Mouse (Mus musculus) heart, embryonic 13.5 days (tissue): Measurements from ENCODE around the gene Nfasc. TPM values are rescaled to one million over a fixed set of nuclear protein-coding genes. Genes with fewer than 3 reads are reported as not detected.

Source experiments
- ATAC-seq: fragments of 200-750 bp; cut with Nextera tagmentation; 2 replicates; pipeline ENCODE4 v1.8.0; 2017; ENCODE audit warnings: moderate TSS enrichment; ENCODE audit not compliant: insufficient number of reproducible peaks, low FRiP score, low TSS enrichment; ENCODE audit errors: extremely low read depth
- H3K27ac ChIP-seq: fragments of 300-500 bp; sonication (generic); replicated peaks from 2 replicates; pipeline ENCODE4 v1.5.1; 2015; ENCODE audit warnings: moderate library complexity, mild to moderate bottlenecking, inconsistent platforms
- H3K27me3 ChIP-seq: fragments of 300-500 bp; sonication (generic); replicated peaks from 2 replicates; pipeline ENCODE4 v1.6.1; 2015; ENCODE audit warnings: mild to moderate bottlenecking, inconsistent platforms
- H3K36me3 ChIP-seq: fragments of 300-500 bp; sonication (generic); 2 replicates; pipeline ENCODE4 v1.6.1; 2015; ENCODE audit warnings: mild to moderate bottlenecking, inconsistent platforms
- H3K4me1 ChIP-seq: fragments of 300-500 bp; sonication (generic); 2 replicates; pipeline ENCODE4 v1.6.1; 2015; ENCODE audit warnings: inconsistent platforms
- H3K4me2 ChIP-seq: fragments of 300-500 bp; sonication (generic); 2 replicates; pipeline ENCODE4 v1.6.1; 2015; ENCODE audit warnings: inconsistent platforms, mild to moderate bottlenecking, moderate library complexity
- H3K4me3 ChIP-seq: fragments of 300-500 bp; sonication (generic); 2 replicates; pipeline ENCODE4 v1.5.1; 2015; ENCODE audit warnings: moderate library complexity, mild to moderate bottlenecking, inconsistent platforms
- H3K9ac ChIP-seq: fragments of 300-500 bp; sonication (generic); 2 replicates; pipeline ENCODE4 v1.6.1; 2015; ENCODE audit warnings: inconsistent platforms, mild to moderate bottlenecking, moderate library complexity
- H3K9me3 ChIP-seq: fragments of 300-500 bp; sonication (generic); 2 replicates; pipeline ENCODE4 v1.6.1; 2016; ENCODE audit warnings: inconsistent platforms
- WGBS: fragments of 180-500 bp; shearing (Covaris S2); methylation state at CpG from one replicate; pipeline ENCODE4 v1.1.7; 2015; ENCODE audit warnings: mixed read lengths; 5-methylcytosine and 5-hydroxymethylcytosine counted together
- polyA plus RNA-seq: library from polyadenylated mRNA; unstranded; fragments of >200 nt; fragmentation: Nextera tagmentation; extraction: Ambion mirVana; gene quantifications from 2 replicates; pipeline ENCODE4 v1.2.1, GENCODE M21; 2015

Nfasc gene
- polyA plus RNA-seq, 1 experiment from 2014 or later, result 0.29 TPM

DNA sequence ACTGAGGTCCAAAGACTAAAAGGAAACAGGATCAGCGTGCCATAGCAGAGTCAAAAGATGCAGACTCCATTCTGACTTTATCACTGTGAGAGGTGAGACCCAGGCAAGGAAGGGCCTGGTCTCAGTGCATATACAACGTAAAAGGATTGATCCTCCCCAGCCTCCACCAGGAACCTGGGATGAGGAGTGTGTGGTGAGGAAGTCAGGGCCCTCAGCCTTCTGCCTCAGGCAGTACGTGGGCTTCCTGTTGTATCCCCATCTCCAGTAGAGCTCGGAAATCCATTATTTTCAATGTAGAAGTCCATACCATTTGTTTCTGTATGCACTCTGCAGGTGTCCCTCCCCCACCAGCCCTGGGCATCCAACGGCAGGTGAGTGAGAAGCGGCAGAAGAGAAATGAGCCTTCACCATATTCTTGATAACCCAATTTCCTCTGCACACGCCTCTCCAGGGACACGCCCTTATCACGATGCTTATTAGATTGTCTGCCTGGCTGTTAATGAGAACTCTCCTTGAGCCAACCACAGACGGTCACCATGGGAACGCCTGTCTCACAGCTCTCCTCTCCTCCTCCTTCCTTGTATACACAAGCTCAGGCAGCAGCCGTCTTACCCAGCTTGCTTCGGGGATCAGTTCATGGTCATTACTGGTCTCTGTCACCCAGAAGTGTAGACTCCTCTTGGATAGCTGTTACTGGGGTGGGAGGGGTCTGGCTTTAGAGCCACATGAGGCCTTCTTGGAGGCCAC, 100.4 kb downstream of the Nfasc start:
- Histone ChIP-seq H3K9me3 (no peaks in the 10 kb centered on the region), H3K4me2 (no peak overlapping the region), H3K36me3 (no peaks in the 10 kb centered on the region), H3K4me1 (no peaks in the 10 kb centered on the region), H3K9ac (no peak overlapping the region), H3K27me3 (peaks cover 35% of the 10 kb centered on the region), H3K4me3 (no peak overlapping the region), H3K27ac (no peak overlapping the region)
- WGBS, result 48% methylated on average over 13 of the region's 13 CpGs
- no peak for ATAC-seq

DNA sequence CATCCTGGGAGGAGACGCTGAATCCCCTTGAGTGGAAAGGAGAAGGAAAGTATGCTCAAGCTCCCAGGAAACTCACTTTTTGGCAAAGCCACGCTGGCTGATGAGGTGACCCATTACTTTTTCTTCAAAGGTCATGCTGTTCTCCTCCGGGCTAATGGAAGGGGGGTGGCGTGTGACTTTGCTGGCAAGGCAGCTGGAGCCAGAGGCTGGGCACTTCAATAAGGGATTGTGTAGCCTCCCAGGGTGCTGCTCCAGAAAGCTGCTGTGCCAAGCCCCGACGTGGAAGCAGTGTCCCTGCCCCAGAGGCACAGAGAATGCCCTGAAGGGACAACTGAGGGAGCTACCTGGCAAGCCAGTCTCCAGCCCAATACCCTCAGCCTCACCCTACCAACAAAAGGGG, 101.3 kb downstream of the Nfasc start:
- H3K4me2 ChIP-seq, result no peak overlapping the region
- no peaks in the 10 kb centered on the region for H3K9me3 ChIP-seq
- H3K9ac ChIP-seq, result no peak overlapping the region
- no peaks in the 10 kb centered on the region for H3K36me3 ChIP-seq
- H3K27ac ChIP-seq, result no peak overlapping the region
- whole genome bisulfite sequencing, result 75% methylated on average over 6 of the region's 6 CpGs
- H3K4me3 ChIP-seq, result no peak overlapping the region
- ATAC-seq, result no peak
- H3K27me3 ChIP-seq, result peaks cover 43% of the 10 kb centered on the region
- no peaks in the 10 kb centered on the region for H3K4me1 ChIP-seq

DNA sequence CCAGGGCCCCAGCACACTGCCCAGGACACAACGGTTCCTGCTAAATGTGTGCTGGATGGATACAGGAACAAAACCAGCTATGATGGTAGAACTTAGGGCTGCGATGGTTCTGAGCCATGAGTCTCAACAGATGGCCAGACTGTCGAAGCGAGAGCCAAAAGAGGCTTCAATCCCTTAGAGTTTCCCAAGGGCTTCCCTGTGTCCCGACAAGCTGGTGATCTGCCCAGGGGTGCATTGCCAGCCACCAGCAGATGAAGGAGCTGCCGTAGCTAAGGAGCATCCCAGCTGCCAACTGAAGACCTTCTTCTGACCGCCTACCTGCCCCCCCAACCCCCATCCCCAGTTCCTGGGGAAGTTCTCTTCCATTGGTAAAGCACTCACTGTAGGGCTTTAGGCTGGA, 104.3 kb downstream of the Nfasc start:
- Histone ChIP-seq H3K4me2 (no peak overlapping the region), H3K36me3 (no peaks in the 10 kb centered on the region), H3K9me3 (no peaks in the 10 kb centered on the region), H3K9ac (no peak overlapping the region), H3K4me1 (no peaks in the 10 kb centered on the region), H3K4me3 (no peak overlapping the region), H3K27me3 (peaks cover 56% of the 10 kb centered on the region), H3K27ac (no peak overlapping the region)
- no peak for ATAC-seq
- WGBS, result 83% methylated on average over 7 of the region's 7 CpGs

DNA sequence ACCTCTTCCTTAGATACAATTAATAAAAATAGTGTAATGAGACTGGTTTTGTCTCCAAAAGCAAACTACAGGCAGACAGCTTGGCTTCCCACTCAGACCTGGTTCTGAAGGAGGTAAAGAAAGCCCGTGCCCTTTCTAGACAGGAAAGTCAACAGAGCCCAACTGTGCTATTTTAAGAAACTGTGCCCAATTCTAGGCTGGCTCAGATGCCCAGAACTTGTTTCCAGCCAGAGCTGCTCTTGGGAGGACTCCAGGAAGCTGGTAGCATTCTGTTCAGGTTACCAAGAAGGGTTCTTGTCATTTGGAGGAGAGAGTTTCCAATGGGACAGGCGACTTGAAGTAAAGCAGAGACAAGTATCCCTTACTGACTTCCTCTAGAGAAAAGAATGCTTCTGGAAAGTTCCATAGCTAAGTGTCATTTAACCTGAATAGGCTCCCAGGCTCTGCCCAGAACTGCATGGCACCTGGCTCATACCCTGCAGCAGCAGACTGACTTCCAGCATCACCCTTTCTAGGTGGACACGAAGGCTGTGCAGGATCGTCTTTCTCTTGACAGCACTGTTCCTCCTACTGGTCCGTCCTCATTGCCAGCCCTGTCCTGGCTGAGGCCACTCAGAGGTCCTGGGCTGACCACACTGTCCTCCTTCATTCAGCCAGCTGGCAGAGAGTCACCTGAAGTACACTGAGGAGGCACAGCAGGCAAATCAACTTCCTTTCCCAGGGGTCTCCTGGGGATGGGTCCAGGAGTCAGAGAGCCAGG, 111.8 kb downstream of the Nfasc start:
- Histone ChIP-seq H3K4me3 (no peak overlapping the region), H3K27me3 (peaks cover 57% of the 10 kb centered on the region), H3K27ac (no peak overlapping the region), H3K36me3 (no peaks in the 10 kb centered on the region), H3K9ac (no peak overlapping the region), H3K4me1 (peaks cover 9% of the 10 kb centered on the region), H3K9me3 (no peaks in the 10 kb centered on the region), H3K4me2 (no peak overlapping the region)
- ATAC-seq, result no peak
- 54% methylated on average over 5 of the region's 5 CpGs for WGBS

DNA sequence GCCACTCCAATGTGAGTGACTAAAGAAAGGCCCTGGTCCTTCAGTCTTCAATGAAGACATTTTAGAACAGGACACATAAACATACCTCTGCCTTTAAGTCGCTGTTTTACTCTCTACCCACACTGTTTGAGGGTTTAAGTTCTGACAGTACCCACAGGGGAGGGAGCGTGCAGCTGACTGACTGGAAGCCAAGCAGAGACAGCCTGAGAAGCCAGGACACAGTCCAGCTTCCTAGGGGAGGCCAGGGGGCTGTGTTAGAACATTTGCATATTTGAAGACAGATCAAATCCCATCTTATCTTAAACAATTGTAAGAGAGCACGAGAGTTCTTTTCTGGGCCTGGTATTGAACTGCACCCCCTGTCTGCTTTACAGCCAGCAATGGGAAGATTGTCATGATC, 113.0 kb downstream of the Nfasc start:
- Histone ChIP-seq H3K4me2 (no peak overlapping the region), H3K36me3 (no peaks in the 10 kb centered on the region), H3K27me3 (peaks cover 49% of the 10 kb centered on the region), H3K27ac (no peak overlapping the region), H3K4me3 (no peak overlapping the region), H3K4me1 (peaks cover 17% of the 10 kb centered on the region), H3K9me3 (no peaks in the 10 kb centered on the region), H3K9ac (no peak overlapping the region)
- no peak for ATAC-seq
- 50% methylated on average over 3 of the region's 3 CpGs for WGBS

DNA sequence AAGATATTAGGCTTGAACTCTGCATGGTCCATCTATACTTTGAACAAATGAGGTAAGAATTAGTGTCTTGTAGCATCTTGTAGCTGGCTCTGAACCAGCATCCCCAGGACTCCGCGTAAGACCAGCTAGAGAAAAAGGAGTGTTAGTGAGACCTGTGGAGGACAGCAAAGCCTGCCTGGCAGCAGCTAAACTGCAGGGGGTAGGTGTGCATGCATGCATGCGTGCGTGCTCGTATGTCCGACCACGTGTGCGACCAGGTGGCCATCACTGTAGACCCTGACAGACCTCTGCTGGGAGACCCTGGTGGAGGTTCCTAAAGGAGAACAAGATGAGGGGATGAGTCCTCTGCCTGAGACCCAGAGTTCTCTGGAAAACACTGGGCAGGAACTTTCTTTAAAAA, 113.4 kb downstream of the Nfasc start:
- no peak overlapping the region for H3K4me2 ChIP-seq
- WGBS, result 91% methylated on average over 8 of the region's 8 CpGs
- H3K9me3 ChIP-seq, result no peaks in the 10 kb centered on the region
- H3K4me3 ChIP-seq, result no peak overlapping the region
- no peak overlapping the region for H3K9ac ChIP-seq
- no peak overlapping the region for H3K27ac ChIP-seq
- peaks cover 50% of the 10 kb centered on the region for H3K27me3 ChIP-seq
- H3K36me3 ChIP-seq, result no peaks in the 10 kb centered on the region
- ATAC-seq, result no peak
- peaks cover 21% of the 10 kb centered on the region for H3K4me1 ChIP-seq

DNA sequence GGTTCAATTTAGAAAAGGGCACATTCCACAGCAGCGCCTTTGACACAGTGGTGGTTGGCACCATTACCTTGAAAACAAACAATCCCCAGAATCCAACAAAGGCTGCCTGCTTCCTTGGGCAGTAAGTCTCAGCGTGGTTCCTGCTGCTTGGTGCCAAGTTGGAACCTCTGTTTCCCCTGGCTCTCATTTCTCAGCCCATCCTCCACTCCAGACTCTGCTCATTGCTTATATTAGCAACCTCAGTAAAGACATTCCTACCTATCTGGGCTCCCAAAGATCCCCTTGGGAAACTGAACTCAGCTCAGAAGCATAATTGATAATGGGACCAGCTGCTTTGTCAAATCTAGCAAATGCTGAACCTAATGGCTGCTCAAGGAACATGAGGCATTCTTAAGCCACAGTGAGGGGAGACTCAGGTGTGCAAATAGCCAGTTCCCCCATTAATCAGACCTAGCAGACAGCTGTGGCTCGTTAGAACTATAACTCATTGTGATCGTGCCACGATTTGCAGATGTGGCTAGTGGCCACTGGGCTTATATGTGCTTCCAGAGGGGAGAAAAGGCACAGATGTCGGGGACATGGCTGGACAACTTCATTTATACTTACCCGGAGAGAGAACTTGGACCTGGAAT, 115.4 kb downstream of the Nfasc start:
- no peak for ATAC-seq
- 76% methylated on average over 7 of the region's 7 CpGs for WGBS
- Histone ChIP-seq H3K4me3 (no peak overlapping the region), H3K27me3 (peaks cover 46% of the 10 kb centered on the region), H3K36me3 (no peaks in the 10 kb centered on the region), H3K9ac (no peak overlapping the region), H3K4me1 (peaks cover 21% of the 10 kb centered on the region), H3K9me3 (no peaks in the 10 kb centered on the region), H3K27ac (no peak overlapping the region), H3K4me2 (no peak overlapping the region)

DNA sequence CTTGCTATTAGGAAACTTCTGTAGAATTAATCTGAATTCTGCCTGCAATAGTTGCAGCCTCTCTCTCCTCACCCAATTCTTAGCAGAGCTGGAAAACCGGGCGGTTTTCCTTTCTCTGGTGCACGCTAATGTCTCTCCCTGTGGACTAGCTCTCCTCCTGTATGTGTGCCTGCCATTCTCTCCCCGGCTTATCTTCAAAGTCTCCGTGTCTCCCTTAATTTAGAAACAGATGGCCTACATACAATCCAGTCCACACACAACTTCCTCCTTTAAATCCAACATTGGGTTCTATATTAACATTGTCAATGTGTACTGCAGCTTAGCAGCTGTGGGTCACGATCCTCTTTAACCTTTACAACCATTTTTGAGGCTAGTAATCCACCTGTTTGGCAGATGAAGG, 116.6 kb downstream of the Nfasc start:
- H3K4me1 ChIP-seq, result peaks cover 21% of the 10 kb centered on the region
- H3K9ac ChIP-seq, result no peak overlapping the region
- 46% methylated on average over 6 of the region's 6 CpGs for WGBS
- no peak overlapping the region for H3K4me2 ChIP-seq
- H3K36me3 ChIP-seq, result no peaks in the 10 kb centered on the region
- H3K4me3 ChIP-seq, result no peak overlapping the region
- H3K27me3 ChIP-seq, result peaks cover 41% of the 10 kb centered on the region
- H3K27ac ChIP-seq, result no peak overlapping the region
- no peak for ATAC-seq
- H3K9me3 ChIP-seq, result no peaks in the 10 kb centered on the region

DNA sequence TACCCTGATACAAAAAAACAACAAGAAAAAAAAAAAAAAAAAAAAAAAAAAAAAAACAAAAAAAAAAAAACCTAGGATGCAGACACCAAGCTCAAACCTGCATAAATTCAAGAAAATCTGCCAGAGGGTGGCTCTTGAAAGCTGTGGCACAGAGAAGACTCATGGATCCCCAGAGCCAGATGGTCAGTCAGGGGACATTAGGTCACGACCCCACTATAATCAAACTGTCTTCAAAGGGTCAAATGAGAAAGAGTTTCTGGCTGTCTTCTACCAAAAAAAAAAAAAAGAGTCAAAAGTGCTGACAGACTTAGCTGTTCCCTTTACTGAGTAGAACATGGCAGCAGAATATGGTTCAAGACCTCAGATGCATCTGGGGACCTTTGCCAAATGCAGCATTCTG, 117.1 kb downstream of the Nfasc start:
- no peak overlapping the region for H3K4me2 ChIP-seq
- no peak for ATAC-seq
- 50% methylated on average over 1 of the region's 1 CpGs for WGBS
- H3K27ac ChIP-seq, result no peak overlapping the region
- H3K9me3 ChIP-seq, result no peaks in the 10 kb centered on the region
- no peak overlapping the region for H3K4me3 ChIP-seq
- no peak overlapping the region for H3K9ac ChIP-seq
- peaks cover 41% of the 10 kb centered on the region for H3K27me3 ChIP-seq
- peaks cover 18% of the 10 kb centered on the region for H3K4me1 ChIP-seq
- H3K36me3 ChIP-seq, result no peaks in the 10 kb centered on the region

DNA sequence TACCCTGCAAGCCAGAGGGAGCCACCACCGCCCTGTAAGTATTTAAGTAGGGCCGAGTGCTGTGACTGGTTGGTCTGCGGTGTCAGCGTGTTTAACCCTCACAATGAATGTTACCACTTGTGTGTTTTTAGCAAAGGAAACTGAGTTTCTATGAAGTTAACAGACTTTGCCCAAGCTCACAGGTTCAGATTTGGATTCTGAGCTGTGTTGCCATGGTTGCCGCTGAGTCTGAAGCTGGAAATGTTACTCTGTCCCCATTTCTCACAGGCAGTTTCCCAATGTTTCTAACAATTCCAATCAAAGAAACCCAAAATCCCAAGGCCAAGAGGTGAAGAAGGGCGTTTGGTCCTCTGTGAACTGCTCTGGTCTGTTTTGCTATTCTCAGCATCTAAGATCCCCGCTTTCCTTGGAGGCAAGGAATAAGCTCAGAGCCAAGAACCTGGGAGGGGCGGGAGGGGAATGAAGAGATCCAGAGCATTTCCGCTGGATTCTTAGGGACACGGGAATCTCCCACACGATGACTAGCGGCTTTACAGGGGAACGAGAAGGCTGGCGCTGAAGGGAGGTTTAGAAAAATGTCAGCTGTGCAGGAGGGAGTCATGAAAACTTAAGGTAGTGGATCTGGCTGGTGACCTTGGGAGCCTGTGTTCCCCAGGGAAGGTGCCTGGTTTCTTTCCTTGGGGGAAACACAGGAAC, 117.8 kb downstream of the Nfasc start:
- Histone ChIP-seq H3K4me3 (no peak overlapping the region), H3K9ac (no peak overlapping the region), H3K36me3 (no peaks in the 10 kb centered on the region), H3K9me3 (no peaks in the 10 kb centered on the region), H3K27me3 (peaks cover 44% of the 10 kb centered on the region), H3K4me2 (no peak overlapping the region), H3K27ac (no peak overlapping the region), H3K4me1 (peaks cover 18% of the 10 kb centered on the region)
- WGBS, result 44% methylated on average over 14 of the region's 14 CpGs
- ATAC-seq, result no peak

DNA sequence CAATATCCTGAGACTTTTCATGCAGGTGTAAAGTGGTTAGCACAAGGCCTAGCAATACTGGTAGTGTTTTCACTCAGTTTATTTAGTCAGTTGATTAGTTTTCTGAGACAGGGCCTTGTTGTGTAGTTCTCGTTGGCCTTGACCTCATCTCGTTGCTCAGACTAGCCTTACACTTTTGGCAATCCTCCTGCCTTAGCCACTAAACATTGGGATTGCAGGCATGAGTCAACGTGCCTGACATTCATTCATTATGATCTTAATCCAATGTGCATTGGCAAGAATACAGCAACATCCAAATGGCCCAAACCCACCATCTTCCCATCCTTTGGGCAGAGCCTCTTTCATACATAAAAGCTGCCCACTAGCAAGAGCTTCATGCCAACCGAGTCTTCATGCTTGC, 129.5 kb downstream of the Nfasc start:
- Histone ChIP-seq H3K36me3 (no peaks in the 10 kb centered on the region), H3K4me2 (no peak overlapping the region), H3K27ac (no peak overlapping the region), H3K4me1 (no peaks in the 10 kb centered on the region), H3K9ac (no peak overlapping the region), H3K27me3 (peaks cover 6% of the 10 kb centered on the region), H3K4me3 (no peak overlapping the region), H3K9me3 (no peaks in the 10 kb centered on the region)
- ATAC-seq, result no peak
- 70% methylated on average over 4 of the region's 4 CpGs for WGBS
